Mouse (Mus musculus) layer of hippocampus, adult 9-11 months (tissue): ENCODE measurements around the gene Zfp668.
"Not testable (repeated sequence)": the region's sequence is repeated elsewhere in the genome, so short reads cannot be mapped to it uniquely, and the experiment has no call there.

Experiments used
- DNase-seq: peaks from one replicate; pipeline ENCODE4 v3.0.0; 2022

Gene Zfp668

DNA sequence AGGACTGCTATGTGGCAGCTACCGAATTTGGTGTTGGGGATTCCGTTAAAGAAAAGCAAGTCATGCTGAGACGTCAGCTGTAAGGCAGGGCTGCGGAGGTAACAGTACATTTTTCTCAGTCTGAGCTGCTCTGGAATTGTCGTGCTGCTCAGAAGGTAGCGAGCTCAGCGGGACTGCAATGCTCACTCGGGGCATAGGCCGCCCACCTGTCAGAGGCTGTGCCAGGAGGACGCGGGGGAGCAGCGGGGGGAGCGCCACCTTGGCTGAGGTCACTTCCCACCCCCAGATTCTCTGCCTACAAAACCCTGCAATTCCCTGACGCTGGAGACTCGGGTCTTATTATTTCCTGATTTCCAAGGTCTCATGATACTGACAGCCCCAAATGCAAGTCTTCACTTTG lies 35.7 kb downstream of the Zfp668 start:
- peak; percentile 72 for DNase-seq

DNA sequence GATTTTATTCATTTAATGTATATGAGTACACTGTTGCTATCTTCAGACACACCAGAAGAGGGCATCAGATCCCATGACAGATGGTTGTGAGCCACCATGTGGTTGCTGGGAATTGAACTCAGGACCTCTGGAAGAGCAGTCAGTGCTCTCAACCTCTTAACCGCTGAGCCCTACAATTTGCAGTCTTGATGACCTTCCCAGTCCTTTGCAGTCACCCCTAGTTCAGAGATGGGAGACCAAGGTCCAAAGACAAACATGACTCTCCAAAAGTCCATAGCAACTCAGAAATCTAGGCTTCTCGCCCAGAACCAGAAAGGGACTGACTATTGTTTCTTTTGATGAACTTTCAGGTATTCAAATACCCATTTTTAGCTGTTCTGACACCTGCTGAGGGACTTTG lies 36.6 kb downstream of the Zfp668 start:
- DNase-seq = not testable (repeated sequence)

- not testable (repeated sequence) for DNase-seq
Measured at GRCm38 (mm10) chr7:127837878-127838277, 38.8 kb downstream of the Zfp668 start.

DNA sequence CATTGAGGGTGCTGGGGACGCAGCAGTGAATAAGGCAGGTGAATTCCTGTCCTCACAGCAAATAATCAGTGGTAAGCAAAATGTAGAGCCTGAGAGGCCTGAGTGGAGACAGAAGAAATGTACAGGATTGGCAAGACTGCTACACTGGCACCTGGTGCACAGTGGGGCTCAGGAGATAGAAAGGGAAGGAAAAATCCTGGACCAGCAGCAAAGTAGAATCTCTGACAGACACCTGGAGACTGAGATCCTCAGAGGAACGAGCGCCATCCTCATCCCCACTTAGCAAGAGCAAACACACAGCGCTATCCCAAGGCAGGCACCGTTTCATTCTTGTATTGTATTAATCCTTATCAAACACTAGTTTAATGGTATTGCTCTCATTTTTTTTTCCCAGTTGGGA lies 39.2 kb downstream of the Zfp668 start:
- DNase-seq = no peak

GRCm38 (mm10) chr7:127835550-127835949 lies 41.1 kb downstream of the Zfp668 start:
- no peak for DNase-seq

GRCm38 (mm10) chr7:127824176-127824871 lies 52.3 kb downstream of the Zfp668 start, which contains the start of the genes Stx4a and Stx1b:
Stx4a (plus strand) TSS chr7:127824294.
Stx1b (minus strand) TSS chr7:127824549.
- DNase-seq = peak; percentile 58

GRCm38 (mm10) chr7:127823236-127824171 lies 53.1 kb downstream of the Zfp668 start:
- no peak for DNase-seq

GRCm38 (mm10) chr7:127822494-127822893 lies 54.1 kb downstream of the Zfp668 start:
- DNase-seq = no peak

DNA sequence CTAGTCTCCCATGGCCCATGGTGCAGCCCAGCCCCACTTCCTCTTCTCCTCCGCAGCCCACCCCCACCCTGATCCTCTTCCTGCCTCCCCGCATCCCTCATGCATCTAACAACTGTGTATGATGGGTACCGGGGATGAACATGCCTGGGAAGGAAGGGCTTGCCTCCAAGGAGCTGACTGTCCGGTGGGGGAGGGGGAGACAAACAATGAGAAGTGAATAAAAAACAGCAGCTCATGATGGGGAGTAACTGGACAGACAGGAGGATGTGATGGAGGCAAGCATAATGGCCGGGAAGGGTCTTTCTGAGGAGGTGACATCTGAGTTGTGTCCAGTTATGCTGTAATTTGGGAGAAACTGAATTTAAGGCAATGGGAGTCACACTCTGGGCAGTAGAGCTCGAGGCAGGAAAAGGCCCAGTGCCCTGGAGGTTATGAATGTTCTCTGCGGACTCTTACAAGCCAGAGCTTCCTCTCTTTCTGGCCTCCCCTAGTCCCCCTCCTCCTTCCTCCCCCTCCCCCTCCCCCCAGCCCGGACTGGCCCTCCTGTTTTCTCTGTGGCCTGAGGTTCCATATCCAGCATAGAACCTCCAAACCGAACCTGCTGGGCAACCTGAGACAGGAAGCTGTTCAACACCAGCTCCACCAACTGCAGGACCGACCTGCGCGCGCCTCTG lies 55.7 kb downstream of the Zfp668 start:
- DNase-seq = no peak

GRCm38 (mm10) chr7:127817776-127818175 lies 58.9 kb downstream of the Zfp668 start:
- DNase-seq = no peak

- no peak for DNase-seq
Measured at GRCm38 (mm10) chr7:127817053-127817452, 59.6 kb downstream of the Zfp668 start.

GRCm38 (mm10) chr7:127815954-127816821 lies 60.4 kb downstream of the Zfp668 start:
- peak; percentile 89 for DNase-seq

DNA sequence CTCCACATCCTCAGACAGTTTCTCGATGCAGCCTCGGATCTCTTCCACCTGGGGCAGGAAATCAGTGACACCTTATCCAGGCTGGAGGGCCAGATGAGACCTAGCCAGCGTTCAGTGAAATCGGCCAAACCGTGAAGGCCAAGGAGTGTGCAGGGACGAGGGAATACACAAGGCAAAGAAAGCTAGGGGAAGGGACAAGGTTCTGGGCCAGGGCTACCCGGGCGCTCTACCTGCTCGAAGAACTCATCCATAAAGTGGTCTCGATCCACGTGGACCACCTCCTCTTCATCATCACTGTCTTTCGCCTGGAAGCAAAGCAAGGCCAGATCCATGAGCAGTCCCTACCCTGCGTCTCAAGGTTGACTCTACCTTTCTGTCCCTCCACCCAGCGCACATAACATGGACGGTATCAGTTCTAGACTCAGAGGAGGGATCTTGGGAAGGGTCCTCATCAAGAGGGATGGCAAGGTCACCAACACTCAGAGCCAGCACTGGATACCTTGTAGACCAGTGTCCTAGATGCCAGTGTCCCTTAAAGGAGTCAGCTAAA lies 61.4 kb downstream of the Zfp668 start:
- DNase-seq = no peak

DNA sequence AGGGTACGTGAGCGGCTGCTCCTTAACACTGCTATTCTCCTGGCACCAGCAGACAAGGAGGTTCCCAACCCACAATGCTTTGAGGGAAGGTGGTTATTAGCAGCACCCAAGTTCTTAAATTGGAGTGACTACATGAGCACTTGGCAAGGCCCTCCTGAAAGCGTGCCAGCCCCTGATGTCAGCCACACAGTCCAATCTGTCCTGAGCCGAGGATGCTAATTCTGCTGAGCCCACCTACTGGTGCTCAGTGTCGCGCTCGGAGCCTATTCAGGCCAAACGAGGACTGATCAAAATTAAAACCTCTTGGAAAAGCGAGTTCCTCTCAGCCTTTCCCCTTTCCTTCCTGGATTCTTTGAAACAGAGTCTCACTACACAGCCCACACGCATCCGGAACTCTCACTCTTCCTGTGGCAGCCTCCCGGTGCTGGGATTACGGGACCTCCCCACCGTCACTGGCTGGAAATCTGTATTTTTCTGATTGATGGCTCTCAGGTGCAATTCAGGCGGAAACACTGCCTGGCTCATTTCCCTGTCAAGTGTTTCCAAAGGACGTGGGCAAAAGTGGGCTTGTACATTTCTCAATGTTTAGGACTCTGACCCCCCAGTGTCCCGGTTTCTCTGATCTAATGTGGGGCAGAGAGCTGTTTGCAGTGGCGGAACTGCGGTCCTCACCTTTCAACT lies 62.2 kb downstream of the Zfp668 start:
- DNase-seq = peak; percentile 88

- no peak for DNase-seq
Measured at GRCm38 (mm10) chr7:127813821-127814220, 62.8 kb downstream of the Zfp668 start.
